Mouse (Mus musculus) common myeloid progenitor, adult 5-6 weeks (primary cell): ENCODE data around the gene Rps6kc1. TPM values are rescaled to one million over a fixed set of nuclear protein-coding genes. Genes with fewer than 3 reads are reported as not detected.
A peak's percentile ranks its signal among the peaks of the same experiment; 100 is the strongest.

Experiments
- ATAC-seq: replicated peaks from 2 replicates; pipeline ENCODE4 v1.8.0; 2016; ENCODE audit warnings: low read depth, mild to moderate bottlenecking, moderate TSS enrichment, inconsistent platforms; ENCODE audit not compliant: poor library complexity, severe bottlenecking
- total RNA-seq: library from RNA; stranded (forward); fragments of 200-1000, 187-1606 nt; gene quantifications from 2 replicates; pipeline ENCODE4 v1.2.3, GENCODE M21; 2017

The Rps6kc1 gene
- total RNA-seq, 1 experiment from 2014 or later = 16.7 TPM

DNA sequence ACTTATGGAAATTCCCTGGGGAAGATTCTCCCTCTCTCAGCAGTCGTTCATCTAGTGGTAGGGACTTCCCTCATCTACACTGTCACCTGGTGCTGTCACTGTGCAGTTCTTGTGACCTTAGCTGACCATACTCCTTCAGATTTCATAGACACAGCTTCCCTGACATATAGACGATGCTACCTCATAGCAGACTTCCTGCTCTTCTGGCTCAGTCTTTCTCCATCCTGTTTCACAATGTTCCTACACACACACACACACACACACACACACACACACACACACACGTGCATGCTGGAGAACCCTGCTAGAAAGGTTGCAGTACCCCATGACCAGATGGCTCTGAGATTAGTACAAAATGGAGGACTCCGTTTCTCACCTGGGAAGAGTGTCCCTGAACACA, 66.2 kb downstream of the Rps6kc1 start:
- ATAC-seq = no peak

DNA sequence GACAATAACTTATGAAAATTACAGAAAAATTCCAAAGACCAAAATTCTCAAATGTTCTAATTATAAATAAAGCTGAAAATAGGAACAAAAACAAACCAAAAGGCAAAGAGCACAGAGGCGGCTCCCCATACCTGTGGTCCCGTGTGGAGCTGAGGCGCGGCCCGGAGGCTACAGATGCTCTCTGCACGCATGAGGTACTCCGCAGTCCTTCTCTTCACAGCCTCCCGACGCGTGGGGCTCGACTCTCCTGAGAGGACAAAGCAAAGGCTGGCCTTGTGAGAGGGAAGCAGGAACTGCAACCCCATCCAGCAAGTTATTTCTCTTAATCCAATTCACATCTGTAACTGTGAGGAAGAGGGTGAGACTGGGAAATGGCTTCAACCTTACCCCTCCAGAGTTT, 67.2 kb downstream of the Rps6kc1 start:
- no peak for ATAC-seq

DNA sequence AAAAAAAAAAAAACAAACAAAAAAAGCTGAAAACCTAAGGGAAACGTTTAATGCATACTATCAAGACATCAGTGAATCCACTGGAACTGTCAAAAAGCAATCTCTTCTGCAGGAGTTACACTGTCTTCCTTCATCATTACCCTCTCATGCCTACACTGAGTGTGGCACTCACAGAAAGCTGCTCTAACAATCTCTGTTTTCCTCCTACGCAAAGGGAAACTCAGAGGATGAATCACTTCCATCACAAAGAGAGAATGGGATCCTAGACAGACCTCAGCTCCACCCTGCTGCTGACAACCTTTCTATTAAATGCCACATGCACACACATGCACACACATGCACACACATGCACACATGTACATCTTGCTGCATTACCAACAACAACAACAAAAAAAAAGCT, 75.5 kb downstream of the Rps6kc1 start:
- no peak for ATAC-seq

DNA sequence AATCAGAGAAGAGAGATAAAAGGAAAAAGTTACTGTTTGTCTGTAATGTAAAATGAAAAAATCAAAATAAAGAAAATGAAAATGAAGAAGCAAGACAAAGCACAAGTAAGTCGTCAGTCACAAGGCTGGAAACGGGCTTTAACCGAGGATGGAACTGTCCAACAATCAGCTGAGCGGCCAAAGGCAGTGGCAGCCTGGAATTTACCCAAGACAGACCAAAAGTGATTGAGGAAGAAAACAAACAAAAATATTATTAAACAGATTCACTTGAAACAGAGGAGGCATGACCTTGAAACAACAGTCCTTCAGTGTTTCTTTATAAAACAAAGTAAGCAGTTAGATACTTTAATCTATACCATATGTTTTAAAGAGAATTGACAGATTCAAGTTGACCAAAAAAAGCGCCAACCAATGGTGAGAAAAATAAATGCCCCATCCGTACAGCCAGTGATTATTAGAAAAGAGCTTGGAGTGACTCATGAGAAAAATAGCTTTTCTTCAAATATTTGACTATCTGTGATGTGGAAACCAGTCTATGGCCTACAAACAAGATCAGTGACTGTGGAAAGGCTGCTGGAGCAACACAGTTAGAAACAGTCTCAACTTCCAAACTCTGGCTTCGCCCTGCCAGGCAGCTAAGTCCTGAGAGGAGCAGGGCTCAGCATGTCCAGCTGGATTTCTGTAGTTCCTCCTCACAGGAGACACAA, 77.2 kb downstream of the Rps6kc1 start:
- no peak for ATAC-seq

DNA sequence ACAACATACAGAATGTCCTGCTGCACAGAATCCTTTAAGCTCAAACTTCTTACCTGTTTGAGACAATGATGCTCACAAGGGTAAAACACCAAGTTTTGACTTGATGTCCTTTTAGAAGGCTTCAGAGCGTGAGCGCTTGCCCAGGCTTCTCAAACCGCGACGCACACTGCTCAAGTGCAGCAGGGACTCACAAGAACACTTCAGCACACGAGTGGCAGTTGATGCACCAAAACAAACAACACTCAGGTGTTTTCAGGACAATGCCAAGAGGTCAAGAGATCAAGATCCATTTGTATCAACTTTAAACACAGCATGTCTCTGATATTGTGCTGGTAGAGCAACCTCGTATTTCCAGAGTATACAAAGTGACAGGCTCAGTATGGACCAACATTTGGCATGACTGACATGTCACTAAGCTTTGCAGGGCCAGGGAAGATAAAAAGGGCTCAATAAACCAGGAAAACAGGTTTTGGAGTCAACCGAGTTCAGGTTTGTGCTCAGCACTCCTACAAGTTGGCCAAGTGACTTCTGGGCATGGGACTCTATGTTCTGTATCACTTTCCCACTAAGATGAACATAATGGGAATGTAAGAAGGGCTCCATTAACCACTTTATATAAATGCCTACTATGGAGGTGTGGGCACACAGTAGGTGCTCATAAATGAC, 78.5 kb downstream of the Rps6kc1 start:
- ATAC-seq = no peak

DNA sequence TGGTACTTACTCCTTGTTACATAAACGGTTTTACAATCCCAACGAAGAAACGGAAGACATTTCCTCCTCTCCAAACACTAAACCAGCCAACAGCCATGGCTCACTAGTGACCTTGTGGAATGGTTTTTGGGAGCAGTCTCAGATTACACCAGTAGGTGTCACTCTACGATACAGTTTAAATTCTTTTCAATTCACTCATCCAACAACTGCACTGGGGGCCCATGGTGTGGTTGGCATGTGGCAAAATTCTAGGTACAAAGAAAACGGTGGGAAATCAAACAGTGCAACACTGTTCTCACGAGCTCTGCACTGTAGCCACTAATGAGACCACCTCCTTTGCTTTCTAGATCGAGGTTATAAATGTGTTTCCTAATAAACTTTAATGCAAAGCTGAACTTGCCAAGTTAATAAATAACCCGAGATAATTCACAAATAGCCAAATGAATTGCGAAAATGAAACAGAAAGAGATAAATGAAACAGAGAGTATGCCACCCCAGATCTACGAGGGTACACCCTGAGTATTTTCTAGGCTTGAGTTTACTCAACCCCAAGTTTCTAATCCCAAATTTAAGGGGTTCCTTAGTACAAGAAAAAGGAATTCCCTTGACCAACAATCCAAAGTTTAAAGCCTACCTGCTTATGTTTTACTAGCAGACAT, 79.6 kb downstream of the Rps6kc1 start:
- peak; percentile 93 for ATAC-seq

DNA sequence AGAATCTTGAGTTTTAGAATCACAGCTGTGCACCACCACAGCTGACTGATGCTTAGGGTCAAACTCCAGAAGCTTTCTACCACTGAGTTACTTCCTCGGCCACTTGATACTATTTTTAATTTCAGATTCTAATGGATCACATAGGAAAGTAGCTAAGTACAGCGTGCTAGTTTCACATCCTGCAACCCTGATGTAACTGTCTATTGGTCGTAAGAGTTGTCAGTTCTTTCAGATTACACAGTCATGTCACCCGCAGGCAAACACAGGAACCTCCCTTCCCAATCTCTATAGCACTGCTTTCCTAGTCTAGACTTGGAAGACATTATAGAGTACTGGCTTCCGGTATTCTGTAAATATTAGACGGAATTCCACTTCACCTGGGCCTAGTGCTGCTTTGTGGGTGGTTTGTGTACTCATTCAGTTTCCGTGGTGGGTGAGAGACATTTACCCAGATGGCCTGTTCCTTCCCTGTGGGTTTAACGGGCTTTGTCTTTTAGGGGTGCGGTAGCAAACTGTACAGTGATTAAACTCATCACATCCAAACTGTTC, 85.0 kb downstream of the Rps6kc1 start:
- peak; percentile 50 for ATAC-seq

DNA sequence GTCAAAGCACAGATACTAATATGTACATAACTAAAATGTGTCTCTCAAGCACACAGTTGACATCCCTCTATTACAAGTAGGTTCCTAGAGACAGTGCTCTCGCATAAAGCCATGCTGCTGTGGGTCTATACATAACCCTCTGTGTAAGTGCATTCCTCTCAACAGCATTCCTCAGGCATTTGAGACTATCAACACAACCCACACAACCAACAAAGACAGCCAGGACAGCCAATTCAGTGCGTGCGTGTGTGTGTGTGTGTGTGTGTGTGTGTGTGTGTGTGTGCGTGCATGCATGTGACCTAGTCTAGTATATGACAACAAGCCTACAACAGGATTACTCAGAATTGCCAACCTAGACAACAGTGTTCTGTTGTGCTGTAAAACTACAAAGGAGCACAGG, 87.8 kb downstream of the Rps6kc1 start:
- no peak for ATAC-seq

DNA sequence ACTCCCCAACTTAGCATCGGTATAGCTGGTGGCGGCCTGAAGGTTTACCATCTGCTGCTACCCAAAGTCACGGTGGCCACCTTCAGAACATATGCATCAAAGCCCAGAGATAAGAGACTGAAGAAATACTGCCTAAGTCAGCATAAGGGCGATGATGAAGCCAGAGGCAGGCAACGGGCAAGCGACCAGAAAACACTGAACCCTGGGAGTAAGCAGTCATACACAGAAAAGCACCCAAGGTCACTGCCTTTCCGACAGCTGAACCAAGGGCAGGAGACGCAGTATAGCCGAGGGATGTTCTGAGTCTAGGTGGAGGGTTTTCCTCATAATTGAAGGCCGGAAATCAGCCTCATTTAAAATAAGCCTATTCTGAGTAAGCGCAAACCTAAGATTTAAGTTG, 95.4 kb downstream of the Rps6kc1 start:
- ATAC-seq = no peak

DNA sequence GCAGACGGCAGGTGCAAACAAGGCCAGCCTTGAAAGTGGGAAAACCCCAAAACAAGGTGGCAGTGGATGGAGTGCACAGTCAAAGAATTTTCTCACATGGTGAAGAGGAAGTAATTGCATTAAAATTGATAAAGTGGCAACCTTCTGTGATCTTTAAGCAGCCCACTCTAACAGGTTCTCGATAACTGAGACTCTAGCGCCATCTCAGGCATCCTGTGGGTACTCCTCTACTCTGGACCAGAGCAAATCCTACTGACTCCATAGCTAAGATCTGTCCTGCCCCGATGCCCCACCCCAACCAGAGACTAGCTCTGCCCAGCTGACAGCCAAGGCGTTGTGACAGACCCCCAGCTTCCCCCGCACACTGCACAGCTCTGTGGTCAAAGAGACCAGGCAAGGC, 101.2 kb downstream of the Rps6kc1 start:
- 0 out of 2 replicates have a peak, but pooled peaks have one; percentile 15 for ATAC-seq

DNA sequence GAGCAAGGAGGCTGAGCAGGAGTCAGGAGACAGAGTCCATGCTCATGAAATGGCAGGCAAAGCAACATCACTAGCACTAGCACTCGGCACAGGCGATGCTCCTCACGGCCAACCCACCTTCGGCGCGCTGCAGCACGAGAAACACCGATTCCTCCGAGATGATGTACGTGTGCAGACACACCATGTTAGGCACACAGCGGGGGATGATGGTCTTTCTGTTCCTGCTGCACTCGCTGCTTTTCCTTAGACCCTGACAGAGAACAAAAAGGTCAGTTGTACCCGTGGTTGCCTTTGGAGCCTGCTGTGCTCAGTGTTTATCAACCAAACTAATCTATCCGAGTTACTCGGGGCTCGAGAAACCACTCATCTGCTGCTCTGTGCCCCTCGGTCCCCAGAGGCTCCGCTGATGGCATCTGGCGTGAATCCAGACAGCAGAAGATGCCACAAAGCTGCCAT, 102.8 kb downstream of the Rps6kc1 start:
- no peak for ATAC-seq

DNA sequence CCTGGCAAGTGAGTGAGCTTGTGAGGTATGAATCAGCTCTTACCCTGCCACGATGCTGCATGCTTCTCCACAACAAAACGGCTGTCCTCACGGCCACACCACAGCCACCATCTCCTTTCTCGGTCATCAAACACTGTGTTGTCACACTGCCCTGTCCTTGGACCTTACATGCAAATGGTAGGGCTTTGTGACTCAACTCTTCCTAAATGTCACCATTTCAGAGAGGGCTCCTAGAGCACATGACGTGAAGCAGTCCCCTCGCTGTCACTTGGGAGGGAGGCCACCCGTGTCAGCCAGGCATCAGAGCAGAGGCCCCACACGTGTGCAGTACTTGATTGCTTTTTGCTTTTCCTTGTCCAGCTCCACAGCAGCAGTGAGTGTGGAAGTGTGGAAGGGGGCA, 104.8 kb downstream of the Rps6kc1 start:
- no peak for ATAC-seq

DNA sequence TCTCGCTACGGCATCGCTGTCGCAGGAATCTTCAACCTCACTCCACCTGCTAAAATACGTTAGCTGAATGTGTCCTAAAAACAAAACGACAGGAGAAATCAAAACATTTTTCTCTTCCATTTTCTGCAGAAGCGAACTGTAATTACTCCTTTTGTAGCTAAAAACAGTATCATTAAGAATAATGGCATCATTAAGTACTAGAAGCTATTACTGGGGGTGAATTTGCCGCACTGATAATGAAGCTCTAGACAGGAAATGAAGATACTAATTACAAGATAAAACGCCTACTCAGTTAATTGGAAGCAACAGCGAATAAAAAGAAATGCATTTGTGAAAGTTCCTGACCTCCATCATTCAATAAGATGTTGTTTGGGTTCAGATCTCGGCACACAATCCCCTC, 112.9 kb downstream of the Rps6kc1 start:
- ATAC-seq = no peak

DNA sequence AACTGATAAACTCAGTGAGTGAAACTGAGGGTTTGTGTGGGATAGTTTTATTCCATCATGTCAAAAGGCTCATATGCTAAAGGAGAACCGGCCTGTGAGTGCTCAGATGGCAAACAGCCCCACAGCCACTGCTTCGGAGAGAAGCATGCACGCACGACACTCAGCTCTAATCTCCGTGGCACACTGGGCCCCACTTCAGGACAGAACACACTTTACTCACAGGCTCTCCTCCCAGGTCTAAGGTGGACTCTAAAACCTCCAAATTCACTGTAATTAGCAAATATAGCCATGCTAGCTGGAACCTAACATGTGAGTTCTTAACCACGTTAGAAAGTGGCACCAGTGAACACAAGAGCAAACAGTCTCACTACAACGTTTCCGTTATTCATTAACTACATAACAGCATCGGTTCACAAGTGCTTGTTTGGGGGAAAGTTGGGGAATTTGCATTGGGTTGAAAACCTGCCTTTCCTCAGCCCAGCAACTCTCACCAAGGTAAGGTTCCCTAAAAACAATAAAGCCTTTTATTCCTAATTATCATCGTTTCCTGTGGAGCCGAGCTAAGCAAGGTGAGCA, 114.0 kb downstream of the Rps6kc1 start:
- no peak for ATAC-seq

DNA sequence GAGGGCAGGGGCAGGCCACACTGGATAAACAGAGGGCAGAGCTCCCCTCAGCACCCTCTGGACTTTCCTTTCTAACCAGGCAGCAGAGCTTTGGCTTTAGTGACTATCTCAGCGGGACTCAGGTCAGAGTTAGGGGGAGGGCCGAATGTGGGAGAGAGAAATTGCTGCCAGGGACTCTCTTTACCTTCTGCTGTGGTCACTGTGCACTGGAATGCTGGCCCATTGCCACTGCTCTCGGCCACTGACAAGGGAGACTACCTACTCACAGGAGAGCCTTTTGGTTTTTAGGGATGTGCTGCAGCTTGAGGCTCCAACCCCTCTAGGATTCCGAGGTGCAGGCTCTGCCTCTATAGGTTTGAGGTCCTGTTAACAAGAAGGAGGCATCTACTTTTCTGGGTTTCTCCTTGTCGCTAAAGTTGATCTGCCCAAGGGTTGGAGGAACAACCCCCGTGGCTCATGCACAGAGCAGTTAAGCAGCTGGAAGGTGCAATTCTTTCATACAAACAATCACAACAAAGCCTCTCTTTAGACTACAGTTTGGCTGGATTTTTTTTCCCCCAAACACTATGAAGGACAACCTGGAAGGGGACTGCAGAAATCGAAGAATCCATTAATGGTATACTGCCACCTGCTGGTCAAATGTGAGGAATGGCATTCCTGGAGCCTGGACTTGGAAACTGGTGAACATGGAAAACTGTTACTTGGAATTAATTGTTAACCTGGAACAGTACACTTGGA, 114.7 kb downstream of the Rps6kc1 start:
- ATAC-seq = peak; percentile 78

DNA sequence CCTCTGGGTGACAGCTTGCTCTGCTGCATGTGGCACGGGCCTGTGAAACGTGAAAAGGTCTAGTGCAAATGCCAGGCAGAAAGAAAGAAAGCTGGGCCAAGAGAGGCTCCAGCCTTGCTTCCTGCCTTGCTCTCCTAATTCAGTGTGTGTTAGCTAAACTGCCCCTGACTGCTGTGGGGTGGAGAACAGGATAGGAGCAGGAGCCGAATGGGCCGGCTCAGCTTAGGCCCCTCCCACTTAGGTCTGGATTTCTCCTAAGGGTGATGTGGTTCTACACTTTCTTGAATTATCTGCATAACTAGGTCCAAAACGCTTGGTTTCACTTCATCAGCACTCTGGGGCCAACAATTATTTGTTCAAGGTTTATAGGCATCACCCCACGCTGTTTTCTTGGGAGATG, 119.9 kb downstream of the Rps6kc1 start:
- ATAC-seq = no peak

DNA sequence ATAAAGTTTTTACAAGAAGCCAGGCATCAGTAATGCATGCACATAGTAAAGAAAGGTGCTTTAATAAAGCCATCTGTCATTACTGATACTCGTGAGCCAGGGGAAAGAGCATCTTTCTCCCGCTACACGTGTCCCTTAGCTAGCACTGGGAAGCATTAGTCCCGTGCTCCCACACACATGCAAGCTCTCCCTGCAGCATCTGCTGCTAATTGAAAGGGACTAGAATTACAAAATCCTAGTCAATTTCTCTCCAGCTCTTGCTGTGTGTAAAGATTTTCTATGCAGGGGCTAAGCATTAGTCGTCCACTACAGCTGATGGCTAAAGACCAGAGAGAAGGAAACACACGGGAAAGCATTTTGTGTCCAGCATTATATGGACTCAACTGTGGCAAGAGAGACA, 120.8 kb downstream of the Rps6kc1 start:
- no peak for ATAC-seq

DNA sequence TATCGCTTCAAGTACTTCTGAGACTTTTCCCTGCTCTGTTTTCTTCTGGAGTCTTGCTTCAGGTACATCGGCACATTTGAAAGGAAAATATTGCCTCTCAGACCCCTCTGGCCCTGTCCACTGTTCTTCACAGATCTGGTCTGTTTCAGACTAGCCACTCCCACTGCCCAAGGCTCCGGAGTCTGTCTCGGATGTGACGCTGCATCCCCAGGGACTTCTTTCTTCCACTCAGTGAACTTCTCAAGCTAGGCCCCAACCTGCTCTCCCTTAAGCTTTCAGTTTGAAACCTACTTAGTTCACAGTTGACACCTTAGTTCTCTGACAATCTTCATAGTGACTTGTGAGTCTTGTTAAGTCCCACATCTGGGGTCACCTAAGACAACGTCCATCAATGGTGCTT, 133.9 kb downstream of the Rps6kc1 start:
- no peak for ATAC-seq

DNA sequence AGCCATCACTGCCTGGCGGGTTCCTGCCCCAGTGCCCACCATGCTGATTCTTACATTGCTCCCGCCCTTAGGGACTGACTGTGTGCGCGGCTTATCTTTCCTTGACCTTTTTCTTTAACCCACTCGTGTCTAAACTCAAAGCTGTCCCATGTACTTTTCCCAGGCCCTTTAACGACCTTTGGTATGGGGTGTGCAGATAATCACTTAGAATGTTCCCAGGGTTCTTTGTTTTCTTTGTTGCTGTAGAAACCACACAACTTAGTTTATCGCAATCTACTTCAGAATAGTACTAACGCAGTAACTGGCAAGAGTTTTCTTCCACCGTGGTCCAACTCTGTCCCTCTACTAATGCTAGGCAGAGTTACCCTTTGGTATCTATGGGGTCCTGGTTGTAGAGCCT, 135.3 kb downstream of the Rps6kc1 start:
- ATAC-seq = no peak
